Mouse (Mus musculus) heart, embryonic 14.5 days (tissue): Measurements from ENCODE around the gene Tacc3. TPM values are rescaled to one million over a fixed set of nuclear protein-coding genes. Genes with fewer than 3 reads are reported as not detected.
A peak's percentile ranks its signal among the peaks of the same experiment; 100 is the strongest.

Source experiments
- ATAC-seq: fragments of 200-750 bp; cut with Nextera tagmentation; 2 replicates; pipeline ENCODE4 v1.8.0; 2017; ENCODE audit warnings: low read depth, moderate TSS enrichment; ENCODE audit not compliant: insufficient number of reproducible peaks, insufficient read depth, low FRiP score
- H3K27ac ChIP-seq, 2 experiments: fragments of 200-500 bp in 1 of 2; fragments of 300-500 bp in 1 of 2; sonication (generic) in 1 of 2; replicated peaks in 1 of 2; 2 replicates each; pipeline ENCODE4 v1.5.1; 2012 to 2014; ENCODE audit warnings: low read depth in 2 of 2, low read length in 2 of 2, control low read depth in 1 of 2, mild to moderate bottlenecking in 1 of 2, mixed read lengths in 1 of 2; ENCODE audit not compliant: control insufficient read depth in 1 of 2, insufficient read depth in 1 of 2
- H3K27me3 ChIP-seq: fragments of 300-500 bp; sonication (generic); 2 replicates; pipeline ENCODE4 v1.6.1; 2014; ENCODE audit warnings: mild to moderate bottlenecking, low read length, control low read depth; ENCODE audit not compliant: control insufficient read depth, insufficient read depth
- H3K36me3 ChIP-seq: fragments of 300-500 bp; sonication (generic); 2 replicates; pipeline ENCODE4 v1.6.1; 2014; ENCODE audit warnings: mild to moderate bottlenecking, control low read depth, low read length, mixed read lengths; ENCODE audit not compliant: control insufficient read depth, insufficient read depth
- H3K4me1 ChIP-seq, 2 experiments: fragments of 200-500 bp in 1 of 2; fragments of 300-500 bp in 1 of 2; sonication (generic) in 1 of 2; 2 replicates each; pipeline ENCODE4 v1.6.1; 2012 to 2014; ENCODE audit warnings: low read length in 2 of 2, control low read depth in 1 of 2, mixed read lengths in 1 of 2; ENCODE audit not compliant: control insufficient read depth in 2 of 2, insufficient read depth in 2 of 2
- H3K4me2 ChIP-seq: fragments of 300-500 bp; sonication (generic); 2 replicates; pipeline ENCODE4 v1.6.1; 2014; ENCODE audit warnings: mild to moderate bottlenecking, low read length
- H3K4me3 ChIP-seq, 2 experiments: fragments of 200-500 bp in 1 of 2; fragments of 300-500 bp in 1 of 2; sonication (generic) in 1 of 2; 2 replicates each; pipeline ENCODE4 v1.5.1; 2012 to 2014; ENCODE audit warnings: low read length in 2 of 2, mild to moderate bottlenecking in 2 of 2, control low read depth in 1 of 2, low read depth in 1 of 2, moderate library complexity in 1 of 2; ENCODE audit not compliant: control insufficient read depth in 1 of 2, insufficient read depth in 1 of 2
- H3K9ac ChIP-seq: fragments of 300-500 bp; sonication (generic); 2 replicates; pipeline ENCODE4 v1.6.1; 2014; ENCODE audit warnings: mild to moderate bottlenecking, low read length
- H3K9me3 ChIP-seq: fragments of 300-500 bp; sonication (generic); 2 replicates; pipeline ENCODE4 v1.6.1; 2016; ENCODE audit warnings: low read length, control low read depth; ENCODE audit not compliant: control insufficient read depth
- WGBS: fragments of 180-500 bp; shearing (Covaris S2); extraction: QIAGEN DNeasy Blood & Tissue Kit; methylation state at CpG from one replicate; pipeline ENCODE4 v1.1.7; 2014; 5-methylcytosine and 5-hydroxymethylcytosine counted together
- polyA plus RNA-seq: library from polyadenylated mRNA; unstranded; fragments of >200 nt; fragmentation: Nextera tagmentation; extraction: Ambion mirVana; gene quantifications from 2 replicates; pipeline ENCODE4 v1.2.1, GENCODE M21; 2014

Tacc3 gene
- polyA plus RNA-seq, 1 experiment from 2014 or later, result 117 TPM

DNA sequence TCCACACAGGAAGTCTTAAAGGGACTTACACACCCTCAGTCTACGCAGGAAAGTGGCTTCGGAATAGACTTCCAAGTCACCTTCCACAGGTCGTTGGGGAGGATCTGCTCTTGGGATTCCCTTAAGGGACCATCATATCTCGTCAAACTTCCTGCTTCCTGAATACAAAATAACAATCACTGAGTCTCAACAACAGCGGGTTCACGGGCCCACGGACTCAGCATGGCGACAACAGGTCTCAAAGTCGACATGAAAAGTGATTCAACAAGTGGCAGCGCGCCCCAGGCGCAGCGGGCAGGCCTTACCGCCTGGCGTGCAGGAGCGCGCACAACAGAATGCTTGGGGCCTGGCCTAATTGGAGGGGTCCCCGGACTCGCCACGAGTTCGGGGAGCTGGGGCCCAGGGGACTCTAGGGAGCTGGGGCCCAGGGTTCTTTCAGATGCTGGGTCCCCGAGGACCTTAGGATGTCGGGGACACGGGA lies 29.1 kb upstream of the Tacc3 start:
- Histone ChIP-seq H3K4me3 (peak overlapping the region; percentile 81 to 89), H3K27ac (peak overlapping the region; percentile 86 to 96), H3K4me1 (peaks cover 6 to 18% of the 10 kb centered on the region in 2 experiments), H3K4me2 (peak overlapping the region; percentile 90), H3K9ac (peak overlapping the region; percentile 93), H3K9me3 (no peaks in the 10 kb centered on the region), H3K36me3 (no peaks in the 10 kb centered on the region), H3K27me3 (no peaks in the 10 kb centered on the region)
- 0% methylated on average over 24 of the region's 24 CpGs for WGBS
- peak; percentile 9; the same call in 1 of the 2 replicates for ATAC-seq

DNA sequence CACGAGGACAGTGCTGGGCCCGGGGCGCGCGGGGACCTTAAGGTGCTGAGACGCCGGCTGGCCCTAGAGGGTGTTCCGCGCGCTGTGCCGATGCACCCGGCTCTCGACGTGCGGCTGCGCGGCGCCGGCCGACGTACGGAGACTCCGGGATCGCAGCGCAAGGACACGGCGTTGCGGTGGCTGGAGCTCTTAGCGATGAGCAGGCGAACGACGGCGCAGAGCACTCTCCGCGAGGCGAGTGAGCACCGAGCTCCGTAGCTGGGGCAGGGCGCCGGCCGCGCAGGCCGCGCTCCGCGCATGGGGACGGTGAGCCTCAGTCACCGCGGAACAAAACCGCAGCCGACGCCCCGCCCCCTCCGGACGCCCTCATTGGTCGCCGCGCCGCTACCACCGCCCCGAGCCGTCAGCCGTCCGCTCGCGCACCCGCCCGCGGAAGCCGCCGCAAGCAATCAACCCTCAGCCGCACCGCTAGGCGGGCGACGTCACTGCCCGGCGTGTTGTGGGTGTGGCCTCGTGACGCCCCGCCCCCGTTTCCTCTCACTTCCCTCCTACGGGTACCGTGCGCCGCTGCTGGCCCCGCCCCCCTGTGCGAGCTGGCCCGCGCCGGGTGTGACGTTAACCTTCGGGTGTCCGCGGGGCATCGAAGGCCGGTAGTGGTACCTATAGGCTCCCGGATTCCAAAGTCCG lies 28.5 kb upstream of the Tacc3 start, which contains the start of the genes Fam53a and Gm9903:
Fam53a (minus strand) TSS at position 335 of the 687 bp plus-strand sequence.
Gm9903 (plus strand) TSS at position 625 of the 687 bp plus-strand sequence.
- WGBS, result under 1% methylated on average over 94 of the region's 99 CpGs
- H3K36me3 ChIP-seq, result 0 out of 2 replicates have a peak, but pooled peaks cover under 1% of the 10 kb centered on the region
- peak; percentile 96 for ATAC-seq

DNA sequence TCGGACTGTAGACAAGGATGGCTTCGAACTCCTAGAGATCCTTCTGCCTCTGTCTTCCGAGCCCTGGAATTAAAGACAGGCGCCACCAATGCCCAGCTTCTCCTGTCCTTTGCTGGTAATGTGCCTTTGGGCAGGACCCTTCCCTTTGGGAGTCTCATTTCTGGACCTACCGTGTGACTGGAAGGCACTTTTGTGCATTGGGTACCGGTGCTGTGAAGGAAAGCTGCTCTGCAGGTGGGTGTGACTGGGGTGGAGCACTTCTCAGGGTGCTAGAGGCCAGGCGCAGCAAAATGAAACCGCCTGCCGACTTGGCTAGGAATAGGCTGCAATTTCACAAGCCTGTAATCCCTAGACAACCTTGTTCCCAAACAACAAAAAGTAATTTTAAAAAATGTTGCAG lies 27.9 kb upstream of the Tacc3 start:
- ATAC-seq, result no peak

More for the DNA sequence above, 28.5 kb upstream of the Tacc3 start, which contains the start of the genes Fam53a and Gm9903:
- H3K27me3 ChIP-seq, result no peaks in the 10 kb centered on the region
- no peaks in the 10 kb centered on the region for H3K9me3 ChIP-seq
- peaks cover 6 to 18% of the 10 kb centered on the region in 2 experiments for H3K4me1 ChIP-seq
- H3K27ac ChIP-seq, result peak within 1 kb of the TSS; percentile 86 to 96
- peak within 1 kb of the TSS; percentile 81 to 89 for H3K4me3 ChIP-seq
- H3K9ac ChIP-seq, result peak within 1 kb of the TSS; percentile 93
- peak within 1 kb of the TSS; percentile 90 for H3K4me2 ChIP-seq

DNA sequence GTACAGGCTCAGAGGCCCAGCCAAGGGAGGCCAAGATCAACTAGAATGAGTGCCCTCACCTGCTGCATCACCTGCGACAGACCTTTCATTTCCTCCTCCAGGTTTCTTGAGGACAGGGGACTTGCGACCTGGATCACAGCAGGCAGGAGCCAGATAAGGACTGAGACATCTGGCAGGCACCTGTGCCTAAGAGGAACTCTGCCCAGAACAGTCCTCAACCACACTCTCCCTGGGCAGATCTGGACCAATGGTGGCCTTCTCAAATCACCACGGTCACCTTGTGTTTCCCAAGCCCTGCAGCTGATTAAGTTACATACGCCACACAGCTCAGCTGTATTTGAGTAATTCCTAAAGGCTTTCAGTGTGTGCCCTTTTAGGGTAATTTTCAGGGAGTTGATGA lies 27.3 kb upstream of the Tacc3 start:
- H3K27ac ChIP-seq, result 0 out of 4 replicates have a peak overlapping the region, but pooled peaks of 1 of the 2 experiments have one; percentile 78
- no peaks in the 10 kb centered on the region for H3K27me3 ChIP-seq
- WGBS, result 59% methylated on average over 4 of the region's 4 CpGs
- peaks cover 6 to 18% of the 10 kb centered on the region in 2 experiments for H3K4me1 ChIP-seq
- peaks cover 6% of the 10 kb centered on the region; the same call in 1 of the 2 replicates for H3K36me3 ChIP-seq
- peak overlapping the region; percentile 78 for H3K9ac ChIP-seq
- H3K9me3 ChIP-seq, result no peaks in the 10 kb centered on the region
- H3K4me3 ChIP-seq, result peak overlapping the region in 1 of 2 experiments; percentile 89; a peak in 2 of 4 replicates
- no peak for ATAC-seq
- peak overlapping the region; percentile 90 for H3K4me2 ChIP-seq

More for the DNA sequence above, 27.9 kb upstream of the Tacc3 start:
- H3K4me1 ChIP-seq, result peaks cover 6 to 18% of the 10 kb centered on the region in 2 experiments
- peak overlapping the region; percentile 56 to 78 for H3K27ac ChIP-seq
- WGBS, result 2% methylated on average over 9 of the region's 9 CpGs
- peaks cover 6% of the 10 kb centered on the region; the same call in 1 of the 2 replicates for H3K36me3 ChIP-seq
- no peaks in the 10 kb centered on the region for H3K27me3 ChIP-seq
- no peaks in the 10 kb centered on the region for H3K9me3 ChIP-seq
- H3K4me3 ChIP-seq, result peak overlapping the region; percentile 53 to 89
- peak overlapping the region; percentile 78 for H3K9ac ChIP-seq
- H3K4me2 ChIP-seq, result peak overlapping the region; percentile 90

DNA sequence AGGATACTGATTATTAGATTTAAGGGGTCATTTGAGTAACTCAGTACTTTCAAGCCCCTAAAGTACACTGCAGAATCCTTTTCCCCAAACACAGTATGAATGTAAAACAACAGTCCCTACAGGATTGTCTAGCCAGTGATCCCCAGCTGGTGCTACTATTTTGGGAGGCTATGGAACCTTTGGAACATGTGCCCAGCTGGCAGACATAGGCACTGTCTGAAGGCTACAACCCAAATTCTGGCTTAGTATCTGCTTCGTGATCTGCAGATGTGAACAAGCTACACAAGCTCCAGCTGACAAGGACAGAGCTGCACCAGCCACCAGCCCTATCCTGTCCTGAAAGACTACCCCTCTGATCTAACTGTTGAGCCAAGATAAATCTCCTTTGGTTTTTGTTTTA lies 25.4 kb upstream of the Tacc3 start:
- WGBS, result 83% methylated on average over 1 of the region's 1 CpGs
- Histone ChIP-seq H3K27ac (no peak overlapping the region), H3K4me2 (no peak overlapping the region)

DNA sequence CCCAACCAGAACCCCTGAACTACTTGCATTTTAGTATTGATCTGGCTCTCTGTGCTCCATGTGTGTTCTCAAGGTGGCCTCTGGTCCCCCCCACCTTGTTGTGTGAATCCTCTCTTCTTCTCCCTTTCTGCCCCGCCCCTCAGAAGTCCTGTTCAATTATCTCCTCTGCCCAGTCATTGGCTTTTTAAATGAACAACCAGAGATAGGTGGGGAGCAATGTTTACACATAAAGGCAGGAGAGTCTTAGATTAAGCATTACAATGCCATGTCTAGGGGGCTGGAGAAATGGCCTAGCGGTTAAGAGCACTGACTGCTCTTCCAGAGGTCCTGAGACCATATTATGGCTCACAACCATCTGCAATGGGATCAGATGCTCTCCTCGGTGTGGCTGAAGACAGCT lies 22.6 kb upstream of the Tacc3 start:
- Histone ChIP-seq H3K27me3 (no peaks in the 10 kb centered on the region), H3K4me3 (no peak overlapping the region), H3K36me3 (peaks cover 34% of the 10 kb centered on the region), H3K9me3 (no peaks in the 10 kb centered on the region), H3K27ac (no peak overlapping the region), H3K9ac (no peak overlapping the region), H3K4me2 (no peak overlapping the region), H3K4me1 (peaks cover 2 to 4% of the 10 kb centered on the region in 2 experiments; a peak in 3 of 4 replicates)
- no peak for ATAC-seq
- WGBS, result 88% methylated on average over 3 of the region's 3 CpGs

More for the DNA sequence above, 25.4 kb upstream of the Tacc3 start:
- Histone ChIP-seq H3K4me1 (peaks cover 6 to 14% of the 10 kb centered on the region in 2 experiments), H3K27me3 (no peaks in the 10 kb centered on the region), H3K9me3 (no peaks in the 10 kb centered on the region), H3K4me3 (no peak overlapping the region), H3K9ac (no peak overlapping the region), H3K36me3 (peaks cover 11% of the 10 kb centered on the region)
- ATAC-seq, result no peak

DNA sequence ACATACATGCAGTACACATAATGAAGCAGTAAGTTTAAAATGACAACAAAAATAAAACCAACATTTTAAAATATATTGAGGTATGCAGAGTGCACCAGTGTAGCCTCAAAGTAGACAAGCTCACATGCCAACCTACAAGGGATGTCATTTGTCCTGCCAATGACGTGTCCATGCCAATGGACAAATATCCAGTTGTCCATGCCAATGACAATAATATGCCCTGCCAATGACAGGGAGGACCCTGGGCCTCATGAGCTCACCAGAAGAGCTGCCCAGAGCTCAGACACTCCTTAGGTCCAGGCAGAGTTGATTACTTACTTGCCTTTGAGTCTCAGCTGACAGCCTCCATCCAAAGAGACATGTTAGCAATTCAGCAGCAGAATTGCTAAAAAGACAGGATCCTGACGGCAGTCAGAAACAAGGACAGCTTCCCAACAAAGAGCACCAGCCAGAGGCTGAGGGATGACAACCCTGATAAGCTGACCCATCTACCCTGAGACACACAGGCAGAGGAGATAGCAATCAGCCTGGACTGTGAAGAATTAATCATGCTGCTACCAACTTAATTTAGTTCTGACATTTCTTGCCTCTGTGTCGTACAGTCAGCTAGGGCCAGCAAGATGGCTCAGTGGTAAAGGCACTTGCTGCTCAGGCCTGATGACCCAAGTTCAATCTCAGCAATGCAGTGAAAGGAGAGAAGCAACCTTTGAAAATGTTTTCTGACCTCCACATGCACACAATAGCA lies 20.1 kb upstream of the Tacc3 start:
- no peak overlapping the region for H3K4me3 ChIP-seq
- H3K4me2 ChIP-seq, result no peak overlapping the region
- WGBS, result 58% methylated on average over 3 of the region's 3 CpGs
- H3K27me3 ChIP-seq, result no peaks in the 10 kb centered on the region
- H3K9me3 ChIP-seq, result no peaks in the 10 kb centered on the region
- no peak overlapping the region for H3K9ac ChIP-seq
- ATAC-seq, result no peak
- 0 out of 4 replicates have a peak overlapping the region, but pooled peaks of 1 of the 2 experiments have one; percentile 1 for H3K27ac ChIP-seq
- H3K36me3 ChIP-seq, result peaks cover 59% of the 10 kb centered on the region
- H3K4me1 ChIP-seq, result no peaks in the 10 kb centered on the region
